Mouse (Mus musculus) liver, embryonic 14.5 days (tissue): ENCODE data around the gene S100a14. TPM values are rescaled to one million over a fixed set of nuclear protein-coding genes. Genes with fewer than 3 reads are reported as not detected.

Experiments
- ATAC-seq: fragments of 200-750 bp; cut with Nextera tagmentation; 2 replicates; pipeline ENCODE4 v1.8.0; 2017; ENCODE audit warnings: moderate number of reproducible peaks, mild to moderate bottlenecking, moderate library complexity; ENCODE audit not compliant: insufficient read depth
- DNase-seq, 3 experiments: peaks; one replicate each; pipeline ENCODE4 v3.0.0-alpha.2; 2012 to 2013; ENCODE audit warnings: low read depth in 3 of 3, low spot score in 3 of 3
- H3K27ac ChIP-seq: fragments of 300-500 bp; sonication (generic); 2 replicates; pipeline ENCODE4 v1.5.1; 2014; ENCODE audit warnings: moderate library complexity, mild to moderate bottlenecking, control low read depth, inconsistent platforms
- H3K27me3 ChIP-seq: fragments of 300-500 bp; sonication (generic); 2 replicates; pipeline ENCODE4 v1.6.1; 2014; ENCODE audit warnings: mild to moderate bottlenecking, low read length, moderate library complexity; ENCODE audit not compliant: control insufficient read depth, insufficient read depth
- H3K36me3 ChIP-seq: fragments of 300-500 bp; sonication (generic); replicated peaks from 2 replicates; pipeline ENCODE4 v1.6.1; 2014; ENCODE audit warnings: low read depth; ENCODE audit not compliant: control insufficient read depth, insufficient read depth
- H3K4me1 ChIP-seq, 2 experiments: fragments of 200-500 bp in 1 of 2; fragments of 300-500 bp in 1 of 2; sonication (generic) in 1 of 2; replicated peaks; 2 replicates each; pipeline ENCODE4 v1.6.1; 2012 to 2014; ENCODE audit warnings: antibody characterized with exemption in 1 of 2, inconsistent platforms in 1 of 2, low read length in 1 of 2; ENCODE audit not compliant: control insufficient read depth in 2 of 2, insufficient read depth in 2 of 2
- H3K4me2 ChIP-seq: fragments of 300-500 bp; sonication (generic); 2 replicates; pipeline ENCODE4 v1.6.1; 2014; ENCODE audit warnings: low read depth, mild to moderate bottlenecking, control low read depth, moderate library complexity
- H3K4me3 ChIP-seq, 2 experiments: fragments of 200-500 bp in 1 of 2; fragments of 300-500 bp in 1 of 2; sonication (generic) in 1 of 2; 2 replicates each; pipeline ENCODE4 v1.5.1; 2012 to 2014; ENCODE audit warnings: low read depth in 2 of 2, low read length in 2 of 2, mild to moderate bottlenecking in 2 of 2, control low read depth in 1 of 2, inconsistent platforms in 1 of 2, moderate library complexity in 1 of 2; ENCODE audit not compliant: insufficient read depth in 1 of 2
- H3K9ac ChIP-seq: fragments of 300-500 bp; sonication (generic); replicated peaks from 2 replicates; pipeline ENCODE4 v1.6.1; 2014; ENCODE audit warnings: mild to moderate bottlenecking, control low read depth, moderate library complexity
- H3K9me3 ChIP-seq: fragments of 300-500 bp; sonication (generic); 2 replicates; pipeline ENCODE4 v1.6.1; 2016; ENCODE audit warnings: low read length, mixed read lengths; ENCODE audit not compliant: control insufficient read depth
- CTCF ChIP-seq: IDR thresholded peaks from 2 replicates; pipeline ENCODE4 v1.5.1; 2016; ENCODE audit warnings: antibody characterized with exemption, low read depth, control low read depth
- EP300 ChIP-seq: IDR thresholded peaks from 2 replicates; pipeline ENCODE4 v1.6.1; 2016; ENCODE audit warnings: antibody characterized with exemption, low read depth
- WGBS: fragments of 180-500 bp; shearing (Covaris S2); extraction: QIAGEN DNeasy Blood & Tissue Kit; methylation state at CpG from one replicate; pipeline ENCODE4 v1.1.7; 2014; ENCODE audit not compliant: insufficient replicate concordance; 5-methylcytosine and 5-hydroxymethylcytosine counted together
- polyA plus RNA-seq, 2 experiments: library from polyadenylated mRNA; depleted of rRNA in 1 of 2; stranded (reverse) in 1 of 2; unstranded in 1 of 2; fragments of >200 nt; fragmentation: Nextera tagmentation in 1 of 2; extraction: Ambion mirVana in 1 of 2; gene quantifications; 2 replicates each; pipeline versions ENCODE4 v1.2.1 to v1.2.3; 2012 to 2014

S100a14 gene
- polyA plus RNA-seq, 2 experiments, result 0.11 TPM; not detected in 1

DNA sequence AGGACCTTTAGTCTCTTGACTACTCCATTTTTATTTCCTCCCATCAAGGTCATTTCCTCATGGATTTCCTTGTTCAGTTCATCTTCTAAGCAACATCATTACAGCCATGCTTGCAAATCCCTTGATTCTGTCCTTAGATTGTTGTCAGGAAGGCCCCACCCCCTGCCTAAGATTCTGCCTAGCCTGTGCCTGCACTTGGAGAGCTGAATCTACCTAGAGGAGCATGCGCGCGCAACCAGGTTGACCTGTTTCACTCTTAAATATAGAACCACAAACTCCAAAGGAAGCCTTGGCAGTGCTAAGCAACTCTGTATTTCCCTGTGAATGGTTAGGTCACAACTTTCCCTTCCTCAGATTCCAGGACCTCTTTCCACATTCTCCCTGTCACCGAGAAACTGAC is 8.9 kb upstream of the S100a14 start:
- no peak for TF ChIP-seq EP300
- WGBS, result 89% methylated on average over 4 of the region's 4 CpGs

DNA sequence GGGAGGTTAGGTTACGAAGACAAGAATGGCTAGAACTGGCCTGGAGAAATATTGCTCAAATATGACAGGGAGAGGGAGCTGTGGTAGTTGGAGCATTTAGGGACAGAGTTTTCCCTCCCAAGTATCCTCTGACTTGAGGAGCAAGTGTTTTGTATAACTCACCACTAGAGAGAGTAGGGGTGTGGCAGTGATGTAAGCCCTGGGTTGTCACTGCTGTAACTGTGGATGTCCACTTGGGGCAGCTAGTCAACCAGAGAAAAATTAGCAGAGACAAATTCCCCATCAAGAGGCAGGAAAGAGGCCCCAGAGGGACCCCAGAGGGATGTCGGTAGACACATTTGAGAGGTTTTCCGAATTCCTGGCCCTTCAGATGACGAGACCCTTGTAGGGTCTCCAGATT is 1.2 kb upstream of the S100a14 start:
- H3K27ac ChIP-seq, result no peak overlapping the region
- peak in 2 of 3 experiments; percentile 37 to 39 for DNase-seq
- H3K4me3 ChIP-seq, result no peak overlapping the region
- no peak overlapping the region for H3K4me2 ChIP-seq
- no peaks in the 10 kb centered on the region for H3K27me3 ChIP-seq
- H3K4me1 ChIP-seq, result no peaks in the 10 kb centered on the region
- no peak for ATAC-seq
- H3K36me3 ChIP-seq, result no peaks in the 10 kb centered on the region
- H3K9ac ChIP-seq, result no peak overlapping the region
- WGBS, result 43% methylated on average over 4 of the region's 4 CpGs
- TF ChIP-seq EP300 (no peak), CTCF (peak; percentile 72)
- no peaks in the 10 kb centered on the region for H3K9me3 ChIP-seq

More for the DNA sequence above, 8.9 kb upstream of the S100a14 start:
- H3K9me3 ChIP-seq, result no peaks in the 10 kb centered on the region
- H3K9ac ChIP-seq, result no peak overlapping the region
- no peaks in the 10 kb centered on the region; the same call in 1 of the 2 replicates for H3K27me3 ChIP-seq
- H3K4me2 ChIP-seq, result no peak overlapping the region
- no peak overlapping the region for H3K27ac ChIP-seq
- no peak overlapping the region for H3K4me3 ChIP-seq
- no peaks in the 10 kb centered on the region for H3K36me3 ChIP-seq
- DNase-seq (no peak), ATAC-seq (no peak)
- peaks cover 5 to 19% of the 10 kb centered on the region in 2 experiments for H3K4me1 ChIP-seq

DNA sequence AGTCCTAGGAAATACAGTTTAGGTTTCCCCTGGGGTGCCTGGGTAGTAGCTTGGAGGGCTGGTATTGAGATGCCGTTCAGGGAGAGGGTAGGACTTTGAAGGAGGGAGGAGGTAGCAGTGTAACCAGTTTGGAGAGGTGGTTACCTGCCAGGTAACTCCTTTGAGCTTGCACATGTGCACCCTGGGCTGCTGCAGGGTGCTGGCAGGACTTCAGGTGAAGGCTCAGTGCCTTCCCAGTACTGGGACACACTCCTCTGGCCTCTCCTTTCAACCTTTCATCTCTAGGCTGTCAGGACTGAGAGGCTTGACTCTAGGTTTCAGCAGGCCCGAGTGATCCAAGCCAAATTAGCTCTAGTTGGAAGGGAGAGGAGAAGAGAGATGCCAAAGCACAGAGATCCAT is 580 bp upstream of the S100a14 start:
- Histone ChIP-seq H3K27ac (no peak overlapping the region), H3K9me3 (no peaks in the 10 kb centered on the region), H3K4me1 (no peaks in the 10 kb centered on the region), H3K4me2 (no peak overlapping the region), H3K27me3 (no peaks in the 10 kb centered on the region), H3K36me3 (no peaks in the 10 kb centered on the region), H3K4me3 (no peak overlapping the region), H3K9ac (no peak overlapping the region)
- WGBS, result 57% methylated on average over 2 of the region's 2 CpGs
- TF ChIP-seq EP300 (no peak), CTCF (no peak)
- ATAC-seq (no peak), DNase-seq (no peak)

DNA sequence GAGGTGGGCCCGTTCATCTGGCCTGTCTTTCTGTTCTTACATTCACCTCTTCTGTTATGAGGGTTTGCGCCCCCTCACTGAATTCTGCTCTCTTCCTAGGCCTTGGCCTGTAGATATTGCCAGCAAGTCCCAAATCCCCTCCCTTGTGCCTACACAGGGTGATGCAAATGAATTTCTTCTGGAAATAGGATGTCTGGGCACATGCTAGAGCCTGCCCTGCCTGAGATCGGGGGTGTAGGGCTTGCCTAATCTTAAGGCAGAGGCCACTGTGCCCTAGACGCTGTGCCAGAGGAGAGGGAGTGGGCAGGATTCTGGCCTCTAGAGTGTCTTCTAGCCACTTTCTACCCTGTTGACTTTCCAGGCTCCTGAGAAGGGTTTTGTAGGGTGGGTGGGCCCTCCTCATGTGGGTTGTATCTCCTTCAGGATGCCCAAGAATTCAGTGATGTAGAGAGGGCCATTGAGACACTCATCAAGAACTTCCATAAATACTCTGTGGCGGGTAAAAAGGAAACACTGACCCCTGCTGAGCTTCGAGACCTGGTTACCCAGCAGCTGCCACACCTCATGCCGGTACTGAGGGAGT is 726 bp downstream of the S100a14 start:
- H3K9me3 ChIP-seq, result no peaks in the 10 kb centered on the region
- WGBS, result 56% methylated on average over 7 of the region's 7 CpGs
- no peak overlapping the region for H3K4me3 ChIP-seq
- H3K27ac ChIP-seq, result no peak overlapping the region
- no peak for DNase-seq
- H3K27me3 ChIP-seq, result no peaks in the 10 kb centered on the region
- no peaks in the 10 kb centered on the region for H3K4me1 ChIP-seq
- H3K36me3 ChIP-seq, result no peaks in the 10 kb centered on the region
- TF ChIP-seq CTCF (no peak), EP300 (no peak)
- no peak for ATAC-seq
- H3K9ac ChIP-seq, result no peak overlapping the region
- H3K4me2 ChIP-seq, result no peak overlapping the region

DNA sequence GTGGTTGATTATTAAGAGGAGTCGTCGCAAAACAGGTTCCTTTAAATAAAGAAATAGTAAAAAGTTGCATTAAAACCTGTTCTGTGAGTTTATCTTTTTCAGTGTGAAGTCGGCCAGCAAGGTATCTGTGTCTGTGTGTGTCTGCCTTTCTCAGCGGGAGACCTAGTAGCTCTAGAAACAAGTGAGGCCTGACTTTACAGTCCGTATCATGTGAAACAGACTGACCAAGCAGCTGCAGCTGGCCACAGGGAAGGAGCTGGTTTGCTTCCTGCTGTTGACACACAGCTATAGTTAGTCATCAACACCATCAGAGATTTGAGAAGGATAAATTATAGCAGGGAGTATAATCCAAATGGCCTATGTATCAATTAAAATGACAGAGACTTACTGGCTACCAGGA is 5.1 kb downstream of the S100a14 start:
- 54% methylated on average over 5 of the region's 5 CpGs for WGBS
- H3K36me3 ChIP-seq, result no peaks in the 10 kb centered on the region
- no peaks in the 10 kb centered on the region for H3K27me3 ChIP-seq
- DNase-seq (no peak), ATAC-seq (no peak)
- no peak overlapping the region for H3K4me2 ChIP-seq
- TF ChIP-seq EP300 (no peak), CTCF (no peak)
- no peaks in the 10 kb centered on the region for H3K4me1 ChIP-seq
- no peak overlapping the region for H3K4me3 ChIP-seq
- H3K9me3 ChIP-seq, result no peaks in the 10 kb centered on the region
- no peak overlapping the region for H3K9ac ChIP-seq
- H3K27ac ChIP-seq, result no peak overlapping the region
